Mouse (Mus musculus) B cell, adult 62 days (primary cell): ENCODE results near the gene Safb. TPM values are rescaled to one million over a fixed set of nuclear protein-coding genes. Genes with fewer than 3 reads are reported as not detected.

Source experiments
- total RNA-seq: library from RNA; stranded (reverse); gene quantifications from 4 replicates; pipeline ENCODE4 v1.2.4, GENCODE M21; 2023

Safb gene
- total RNA-seq: 300 to 341 TPM (median 315 TPM) in 4 replicates

DNA sequence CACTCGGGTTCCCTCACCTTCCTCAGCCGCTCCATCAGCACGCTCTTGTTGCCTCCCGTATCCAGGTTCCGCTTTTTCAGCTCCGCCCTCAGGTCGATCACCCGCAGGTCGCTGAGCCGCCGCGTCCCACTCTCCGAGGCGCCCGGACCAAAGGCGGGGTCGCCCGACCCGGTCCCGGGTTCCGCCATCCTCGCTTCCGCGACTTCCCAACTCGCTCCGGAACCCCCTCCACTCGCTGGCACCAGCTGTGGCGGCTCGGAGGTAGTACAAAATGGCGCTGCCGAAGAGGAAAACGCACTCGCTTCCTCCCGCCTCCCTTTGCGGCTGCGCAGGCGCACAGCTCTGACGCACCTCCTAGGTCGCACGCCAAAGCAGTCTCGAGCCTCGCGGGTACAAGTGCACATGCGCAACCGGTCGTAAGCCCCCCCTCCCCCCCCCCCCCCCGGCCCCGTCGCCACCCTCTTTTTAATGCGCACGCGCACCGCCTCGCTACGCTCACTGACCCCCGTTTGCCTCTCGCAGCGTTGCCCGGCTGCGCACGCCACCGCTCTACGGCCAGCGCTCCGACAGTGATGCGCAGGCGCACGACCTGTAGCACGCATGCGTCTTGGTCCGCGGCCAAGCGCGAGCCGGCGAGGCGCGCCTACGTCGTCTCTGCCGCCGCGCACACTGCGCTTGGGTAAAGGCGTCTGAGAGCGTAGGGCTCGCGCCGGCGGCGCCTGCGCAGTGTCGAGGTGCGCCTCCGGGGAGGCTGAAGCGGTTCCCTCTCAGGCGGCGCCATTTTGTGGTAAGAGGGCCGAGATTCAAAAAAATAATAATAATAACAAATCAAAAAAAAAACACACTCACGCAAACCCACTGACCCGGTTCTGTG, at the start of gene Safb, which contains the start of gene Safb2:
Gene Safb (plus strand): TSS at position 569 of the 874 bp plus-strand sequence.
Gene Safb2 (minus strand): TSS at position 329 of the 874 bp plus-strand sequence.

DNA sequence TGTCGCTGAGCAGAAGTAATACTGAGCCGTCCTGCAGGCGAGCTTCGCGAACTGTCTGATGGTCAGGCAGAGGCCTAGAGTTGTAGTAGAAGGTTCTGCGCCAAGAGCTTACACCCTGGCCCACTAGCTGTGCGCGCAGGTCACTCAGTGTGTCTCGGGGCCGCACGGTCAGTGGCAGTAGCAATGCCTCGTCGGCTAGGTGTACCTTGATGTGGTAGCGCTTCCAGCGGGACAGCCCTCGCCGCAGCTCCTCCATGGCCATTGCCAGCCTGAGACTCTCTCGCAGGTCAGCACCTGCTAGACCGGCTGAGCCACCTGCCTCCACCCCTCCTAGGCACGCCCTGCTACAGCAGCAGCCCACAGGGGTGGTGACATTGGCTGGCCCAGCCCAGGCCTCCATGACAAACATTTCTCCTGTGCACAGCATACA, 30.5 kb upstream of the Safb start, which contains the start of gene Gm20219:
Gene Gm20219 (minus strand): TSS at position 266 of the 430 bp plus-strand sequence.

DNA sequence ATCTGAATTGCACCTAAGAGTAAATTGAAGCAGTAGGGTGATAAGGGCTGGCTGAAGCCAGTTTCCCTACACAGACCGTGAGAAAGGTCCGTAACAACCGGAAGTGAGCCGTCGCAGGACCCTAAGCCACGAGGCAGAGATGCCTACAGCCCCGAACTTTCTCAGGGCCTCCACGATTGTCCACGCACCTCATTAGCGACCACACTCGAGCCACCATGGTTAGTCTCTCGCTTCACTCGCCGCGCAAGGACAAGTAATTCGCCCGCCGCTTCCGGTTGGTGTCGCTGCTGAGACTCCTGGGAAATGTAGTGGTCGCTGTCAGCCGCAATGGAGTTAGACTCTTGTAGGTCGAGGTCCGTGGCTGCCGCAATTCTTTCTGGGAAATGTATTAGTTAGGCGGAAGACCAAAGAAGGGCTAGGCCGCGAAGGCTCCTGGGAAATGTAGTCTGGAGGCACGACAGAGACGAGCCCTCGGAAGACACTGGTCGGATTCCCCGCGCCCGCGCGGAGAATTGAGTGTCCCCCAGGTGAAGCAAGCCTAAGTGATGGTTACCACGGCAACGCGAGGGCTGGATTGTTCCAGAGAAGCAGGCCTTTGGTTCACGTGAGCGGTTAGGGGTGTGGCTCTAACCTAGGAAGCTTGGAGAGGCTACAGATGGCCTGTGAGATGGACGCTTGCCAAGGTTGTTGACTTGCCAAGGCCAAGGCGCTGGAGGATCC, 25.0 kb downstream of the Safb start, which contains the start of gene 2410015M20Rik:
Gene 2410015M20Rik (minus strand): TSS at position 320 of the 720 bp plus-strand sequence.

DNA sequence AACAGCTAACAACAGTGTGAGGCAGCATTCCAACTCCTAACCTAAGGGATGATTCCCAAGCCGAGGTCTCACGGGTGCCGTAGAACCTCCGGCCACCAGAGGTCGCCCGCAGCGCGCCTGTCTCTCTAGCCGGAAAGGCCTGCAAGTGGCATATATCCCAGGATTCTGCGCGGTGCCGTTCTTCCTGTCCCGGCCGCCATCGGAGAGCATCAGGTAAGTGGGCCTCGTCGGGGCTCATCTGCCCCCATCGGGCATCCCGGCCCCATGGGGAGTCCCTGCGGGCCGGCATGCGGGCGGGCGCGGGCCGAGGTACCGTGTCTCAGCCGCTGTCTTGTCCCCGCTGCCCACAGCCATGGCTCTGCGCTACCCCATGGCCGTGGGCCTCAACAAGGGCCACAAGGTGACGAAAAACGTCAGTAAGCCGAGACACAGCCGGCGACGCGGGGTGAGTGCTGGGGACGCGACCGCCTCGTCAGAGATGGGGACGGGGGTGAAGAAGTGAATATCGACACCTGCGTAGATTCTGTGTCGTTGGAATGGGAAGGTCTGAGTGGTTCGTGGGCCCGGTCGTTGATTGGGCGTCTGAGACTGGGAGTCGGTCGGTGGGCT, 28.7 kb downstream of the Safb start, which contains the start of gene Rpl36:
Gene Rpl36 (plus strand): TSS at position 181 of the 609 bp plus-strand sequence.

DNA sequence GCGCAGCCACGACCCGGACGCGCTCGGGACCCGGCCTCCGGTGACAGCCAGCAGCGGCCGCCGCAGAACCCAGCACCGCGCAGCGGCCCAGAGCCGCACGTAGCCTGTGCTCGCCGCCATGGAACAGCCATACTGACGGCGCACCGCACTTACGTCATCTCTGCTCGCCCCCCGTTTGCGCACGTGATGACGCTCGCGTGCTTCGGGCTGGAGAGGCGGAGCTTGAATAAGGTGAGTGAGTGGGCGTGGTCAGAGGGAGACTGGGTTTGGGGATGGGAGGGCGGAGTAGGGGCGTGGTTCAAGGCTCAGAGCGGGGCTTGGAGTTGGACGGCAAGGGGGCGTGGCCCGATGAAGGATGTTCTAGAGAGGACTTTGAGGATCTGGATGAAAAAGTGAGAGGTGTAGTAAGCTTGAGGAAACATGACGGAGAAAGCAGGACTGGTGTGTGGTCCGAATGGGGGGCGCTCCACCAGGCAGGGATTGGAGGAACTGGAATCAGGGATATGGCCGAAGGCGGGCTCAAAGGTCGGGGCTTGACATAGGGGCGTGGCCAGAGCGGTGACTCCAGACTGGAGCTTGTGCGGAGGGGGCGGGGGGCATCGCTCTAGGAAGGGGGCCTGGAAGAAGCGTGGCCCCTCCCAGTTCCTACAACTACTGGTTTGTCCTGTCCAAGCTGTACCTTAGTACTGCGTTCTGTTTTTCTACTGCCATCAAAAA, 42.3 kb downstream of the Safb start, which contains the start of gene Lonp1:
Gene Lonp1 (minus strand): TSS at position 134 of the 717 bp plus-strand sequence.

DNA sequence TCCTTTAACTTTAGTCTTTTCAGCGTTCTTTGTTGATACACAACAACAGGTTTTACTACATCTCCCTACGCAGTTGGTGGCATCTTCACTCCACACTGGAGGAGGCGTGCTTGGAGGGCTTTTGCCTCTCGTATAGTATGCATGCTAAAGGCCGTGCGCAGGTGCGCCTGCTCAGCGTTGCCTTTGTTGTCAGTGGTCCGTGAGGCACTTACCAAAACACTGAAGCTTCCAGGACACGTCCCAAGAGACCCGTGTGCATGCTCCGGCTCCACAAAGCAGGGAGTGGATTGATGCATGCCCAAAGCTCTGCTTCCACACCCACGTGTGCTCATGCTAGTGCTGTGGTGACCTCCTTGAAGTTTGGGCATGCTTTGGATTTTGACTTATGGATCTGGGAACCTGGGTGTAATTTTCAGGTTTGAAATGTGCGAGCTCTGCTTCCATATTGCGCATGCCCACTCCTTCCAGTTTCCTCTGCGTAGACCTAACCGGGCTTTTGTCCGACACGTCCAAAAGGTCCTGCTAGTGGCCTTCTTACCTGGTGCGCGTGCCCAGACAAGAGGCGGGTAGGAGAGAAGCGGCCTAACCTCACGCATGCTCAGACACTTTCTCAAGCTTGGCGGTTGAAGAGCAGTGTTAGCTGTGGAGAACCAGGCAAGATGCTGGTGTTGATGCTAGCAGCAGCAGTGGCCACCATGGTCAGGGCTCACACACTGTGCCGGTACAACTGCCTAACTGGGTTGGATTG, 43.1 kb downstream of the Safb start, which contains the start of gene Catsperd:
Gene Catsperd (plus strand): TSS at position 614 of the 748 bp plus-strand sequence.

Other genes starting within 250 kb of the Safb start
- 16.3 to 21.7 TPM (median 19.0 TPM) in 4 replicates for gene Ptprs, start 108.3 kb upstream of the Safb start, total RNA-seq
- gene Znrf4, start 72.4 kb upstream of the Safb start, total RNA-seq: not detected in 4 replicates
- gene Gm20219, start 30.4 kb upstream of the Safb start, total RNA-seq: 10.2 to 15.3 TPM (median 11.5 TPM) in 4 replicates
- 580 to 621 TPM (median 606 TPM) in 4 replicates for gene Safb2, start 240 bp upstream of the Safb start, total RNA-seq
- gene 2410015M20Rik, start 24.9 kb downstream of the Safb start, total RNA-seq: 82.1 to 105 TPM (median 84.1 TPM) in 4 replicates
- gene Rpl36, start 28.6 kb downstream of the Safb start, total RNA-seq: 1,445 to 1,606 TPM (median 1,506 TPM) in 4 replicates
- gene Lonp1, start 42.1 kb downstream of the Safb start, total RNA-seq: 58.1 to 63.6 TPM (median 61.4 TPM) in 4 replicates
- gene Catsperd, start 43.3 kb downstream of the Safb start, total RNA-seq: not detected in 4 replicates
- 98.8 to 117 TPM (median 102 TPM) in 4 replicates for gene Ranbp3, start 88.5 kb downstream of the Safb start, total RNA-seq
- gene Ndufa11, start 132.9 kb downstream of the Safb start, total RNA-seq: 41.0 to 65.0 TPM (median 54.5 TPM) in 4 replicates
- 12.0 to 16.4 TPM (median 13.5 TPM) in 4 replicates for gene Vmac, start 133.2 kb downstream of the Safb start, total RNA-seq
- not detected in 4 replicates for gene Nrtn, start 172.7 kb downstream of the Safb start, total RNA-seq
- gene Dus3l, start 179.9 kb downstream of the Safb start, total RNA-seq: 73.7 to 85.2 TPM (median 78.0 TPM) in 4 replicates
- gene Prr22, start 185.4 kb downstream of the Safb start, total RNA-seq: 1.0 to 1.9 TPM (median 1.1 TPM) in 4 replicates
- 10.1 to 14.5 TPM (median 11.7 TPM) in 4 replicates for gene Rfx2, start 246.2 kb downstream of the Safb start, total RNA-seq